Mouse (Mus musculus) c-Kit-positive CD71-positive TER-119-positive erythroid progenitor cells, embryonic 14.5 days (primary cell): ENCODE data around the gene Slc25a47.

Source experiments
- DNase-seq: peaks from one replicate; pipeline ENCODE4 v3.0.0-alpha.2; 2013; ENCODE audit warnings: low spot score

The Slc25a47 gene

GRCm38 (mm10) chr12:108857589-108858184 lies 21.8 kb downstream of the Slc25a47 start:
- DNase-seq, result no peak

- DNase-seq, result no peak
Measured at GRCm38 (mm10) chr12:108858486-108858885, 22.6 kb downstream of the Slc25a47 start.

GRCm38 (mm10) chr12:108865007-108865494 lies 29.2 kb downstream of the Slc25a47 start:
- DNase-seq, result no peak

- peak; percentile 9 for DNase-seq
Measured at GRCm38 (mm10) chr12:108869575-108869974, 33.7 kb downstream of the Slc25a47 start.

- DNase-seq, result no peak
Measured at GRCm38 (mm10) chr12:108873122-108873521, 37.3 kb downstream of the Slc25a47 start.

GRCm38 (mm10) chr12:108879138-108879537 lies 43.3 kb downstream of the Slc25a47 start:
- no peak for DNase-seq

GRCm38 (mm10) chr12:108880606-108881005 lies 44.8 kb downstream of the Slc25a47 start:
- no peak for DNase-seq

- DNase-seq, result no peak
Measured at GRCm38 (mm10) chr12:108881192-108881591, 45.3 kb downstream of the Slc25a47 start.

- DNase-seq, result no peak
Measured at GRCm38 (mm10) chr12:108882776-108883175, 46.9 kb downstream of the Slc25a47 start.

- DNase-seq, result no peak
Measured at GRCm38 (mm10) chr12:108885906-108886305, 50.1 kb downstream of the Slc25a47 start.

GRCm38 (mm10) chr12:108887077-108887476 lies 51.2 kb downstream of the Slc25a47 start:
- DNase-seq, result no peak

GRCm38 (mm10) chr12:108888632-108889031 lies 52.8 kb downstream of the Slc25a47 start:
- DNase-seq, result no peak

GRCm38 (mm10) chr12:108892989-108893714 lies 57.3 kb downstream of the Slc25a47 start, which contains the start of gene Wdr25:
Wdr25 (plus strand) TSS chr12:108893631.
- peak; percentile 30 for DNase-seq

- DNase-seq, result peak; percentile 93
Measured at GRCm38 (mm10) chr12:108893715-108894431, 58.0 kb downstream of the Slc25a47 start, which contains the start of gene Wars. Wars (minus strand) TSS chr12:108894174.

- no peak for DNase-seq
Measured at GRCm38 (mm10) chr12:108894432-108894816, 58.6 kb downstream of the Slc25a47 start.

- no peak for DNase-seq
Measured at GRCm38 (mm10) chr12:108896006-108896405, 60.2 kb downstream of the Slc25a47 start.

- no peak for DNase-seq
Measured at GRCm38 (mm10) chr12:108901346-108901745, 65.5 kb downstream of the Slc25a47 start.

GRCm38 (mm10) chr12:108902940-108903339 lies 67.1 kb downstream of the Slc25a47 start:
- peak; percentile 44 for DNase-seq

GRCm38 (mm10) chr12:108903600-108904275 lies 67.9 kb downstream of the Slc25a47 start:
- peak; percentile 26 for DNase-seq

- DNase-seq, result no peak
Measured at GRCm38 (mm10) chr12:108904276-108904653, 68.4 kb downstream of the Slc25a47 start.

- DNase-seq, result no peak
Measured at GRCm38 (mm10) chr12:108905620-108906302, 69.9 kb downstream of the Slc25a47 start.
